Mouse (Mus musculus) neural tube, embryonic 15.5 days (tissue): ENCODE results near the gene Ifnb1. TPM values are rescaled to one million over a fixed set of nuclear protein-coding genes. Genes with fewer than 3 reads are reported as not detected.

Experiments used
- ATAC-seq: fragments of 200-750 bp; cut with Nextera tagmentation; 2 replicates; pipeline ENCODE4 v1.8.0; 2017; ENCODE audit warnings: mild to moderate bottlenecking, moderate TSS enrichment, moderate library complexity; ENCODE audit not compliant: low FRiP score
- H3K27ac ChIP-seq: fragments of 300-500 bp; sonication (generic); replicated peaks from 2 replicates; pipeline ENCODE4 v1.5.1; 2015; ENCODE audit warnings: mild to moderate bottlenecking, inconsistent platforms
- H3K27me3 ChIP-seq: fragments of 300-500 bp; sonication (generic); replicated peaks from 2 replicates; pipeline ENCODE4 v1.6.1; 2015; ENCODE audit warnings: inconsistent platforms
- H3K36me3 ChIP-seq: fragments of 300-500 bp; sonication (generic); 2 replicates; pipeline ENCODE4 v1.6.1; 2015; ENCODE audit warnings: inconsistent platforms
- H3K4me1 ChIP-seq: fragments of 300-500 bp; sonication (generic); 2 replicates; pipeline ENCODE4 v1.6.1; 2015; ENCODE audit warnings: inconsistent platforms
- H3K4me2 ChIP-seq: fragments of 300-500 bp; sonication (generic); 2 replicates; pipeline ENCODE4 v1.6.1; 2015; ENCODE audit warnings: inconsistent platforms, mild to moderate bottlenecking, moderate library complexity
- H3K4me3 ChIP-seq: fragments of 300-500 bp; sonication (generic); replicated peaks from 2 replicates; pipeline ENCODE4 v1.5.1; 2015; ENCODE audit warnings: mild to moderate bottlenecking, inconsistent platforms
- H3K9ac ChIP-seq: fragments of 300-500 bp; sonication (generic); replicated peaks from 2 replicates; pipeline ENCODE4 v1.6.1; 2015; ENCODE audit warnings: mild to moderate bottlenecking, inconsistent platforms
- H3K9me3 ChIP-seq: fragments of 300-500 bp; sonication (generic); replicated peaks from 2 replicates; pipeline ENCODE4 v1.6.1; 2016; ENCODE audit warnings: inconsistent platforms
- WGBS: fragments of 180-500 bp; shearing (Covaris S2); methylation state at CpG from one replicate; pipeline ENCODE4 v1.1.7; 2015; ENCODE audit warnings: mixed read lengths; 5-methylcytosine and 5-hydroxymethylcytosine counted together
- polyA plus RNA-seq: library from polyadenylated mRNA; unstranded; fragments of >200 nt; fragmentation: Nextera tagmentation; extraction: Ambion mirVana; gene quantifications from 2 replicates; pipeline ENCODE4 v1.2.1, GENCODE M21; 2015

The Ifnb1 gene
- polyA plus RNA-seq, 1 experiment from 2014 or later = not detected

DNA sequence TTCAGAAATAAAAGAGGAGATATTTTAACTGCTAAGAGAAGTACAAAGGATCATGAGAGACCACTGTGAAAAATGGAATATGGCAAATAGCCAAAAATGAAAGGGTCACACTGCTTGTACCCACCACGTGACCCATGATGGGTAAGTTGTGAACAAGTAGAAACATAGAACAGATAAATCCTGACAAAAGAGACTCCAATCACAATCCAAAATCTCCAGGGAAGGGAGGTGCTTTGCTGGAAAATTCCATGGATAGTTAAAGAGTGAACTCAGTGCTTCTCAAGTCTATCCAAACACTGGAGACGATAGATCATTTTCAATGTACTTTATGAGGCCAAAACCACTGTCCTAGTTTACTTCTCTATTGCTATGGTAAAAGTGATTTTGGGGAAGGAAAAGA lies 8.3 kb upstream of the Ifnb1 start:
- 76% methylated on average over 2 of the region's 2 CpGs for WGBS
- Histone ChIP-seq H3K36me3 (no peaks in the 10 kb centered on the region), H3K4me2 (no peak overlapping the region), H3K27ac (no peak overlapping the region), H3K9ac (no peak overlapping the region), H3K4me3 (no peak overlapping the region), H3K9me3 (no peaks in the 10 kb centered on the region), H3K27me3 (no peaks in the 10 kb centered on the region), H3K4me1 (no peaks in the 10 kb centered on the region)
- no peak for ATAC-seq

DNA sequence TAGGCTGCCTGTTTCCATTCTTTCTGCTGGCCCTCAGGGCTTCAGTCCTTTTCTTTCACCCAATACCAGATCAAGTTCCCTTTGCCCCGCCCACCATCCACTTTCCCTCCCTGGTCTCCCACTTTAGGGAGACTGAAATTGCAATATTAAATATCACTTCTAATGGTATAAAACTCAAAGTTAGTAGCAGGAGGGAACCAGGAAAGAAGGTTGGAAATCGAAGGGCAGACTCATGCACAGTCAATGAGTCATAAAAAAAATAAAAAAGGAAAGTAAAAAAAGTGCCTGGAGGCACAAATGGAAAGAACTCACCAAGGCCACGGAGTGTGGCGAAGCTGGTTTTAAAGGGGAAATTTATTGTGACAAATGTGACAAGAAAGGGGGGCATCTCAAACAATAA lies 7.7 kb upstream of the Ifnb1 start:
- 69% methylated on average over 4 of the region's 4 CpGs for WGBS
- Histone ChIP-seq H3K27ac (no peak overlapping the region), H3K4me1 (no peaks in the 10 kb centered on the region), H3K9me3 (no peaks in the 10 kb centered on the region), H3K4me2 (no peak overlapping the region), H3K27me3 (no peaks in the 10 kb centered on the region), H3K4me3 (no peak overlapping the region), H3K9ac (no peak overlapping the region), H3K36me3 (no peaks in the 10 kb centered on the region)
- no peak for ATAC-seq

DNA sequence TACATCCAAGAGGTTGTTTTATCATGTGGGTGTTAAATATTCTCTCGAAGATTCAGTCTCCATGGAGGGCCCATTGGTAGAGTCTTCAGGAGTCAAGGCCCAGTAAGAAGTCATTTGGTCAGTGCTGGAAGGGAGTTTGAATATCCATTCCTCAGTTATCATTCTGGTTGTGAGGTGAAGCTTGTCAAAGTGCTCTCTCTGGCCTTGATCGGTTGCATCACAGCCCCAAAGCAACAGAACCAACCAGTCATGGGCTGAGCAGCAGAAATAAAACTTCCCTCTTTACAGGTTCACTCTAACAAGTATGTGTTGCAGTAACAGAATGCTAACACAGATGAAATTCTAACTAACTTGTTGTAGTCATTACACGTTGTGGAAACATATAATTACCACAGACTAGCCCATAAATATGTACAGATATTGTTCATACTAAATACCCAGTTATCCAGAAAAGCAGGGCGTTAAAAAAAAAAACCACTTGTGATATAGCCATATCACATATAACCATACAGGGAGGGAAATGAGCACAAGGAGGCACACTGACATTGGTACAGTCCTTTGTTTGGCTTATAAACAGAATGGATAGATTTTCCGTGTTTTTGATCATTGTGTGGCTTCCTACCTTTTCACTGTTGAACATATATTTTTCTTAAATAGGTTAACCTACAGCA lies 3.9 kb upstream of the Ifnb1 start:
- Histone ChIP-seq H3K27ac (no peak overlapping the region), H3K9ac (no peak overlapping the region), H3K27me3 (no peaks in the 10 kb centered on the region), H3K4me1 (no peaks in the 10 kb centered on the region), H3K4me2 (no peak overlapping the region), H3K9me3 (no peaks in the 10 kb centered on the region), H3K36me3 (no peaks in the 10 kb centered on the region), H3K4me3 (no peak overlapping the region)
- 83% methylated on average over 5 of the region's 5 CpGs for WGBS
- no peak for ATAC-seq

DNA sequence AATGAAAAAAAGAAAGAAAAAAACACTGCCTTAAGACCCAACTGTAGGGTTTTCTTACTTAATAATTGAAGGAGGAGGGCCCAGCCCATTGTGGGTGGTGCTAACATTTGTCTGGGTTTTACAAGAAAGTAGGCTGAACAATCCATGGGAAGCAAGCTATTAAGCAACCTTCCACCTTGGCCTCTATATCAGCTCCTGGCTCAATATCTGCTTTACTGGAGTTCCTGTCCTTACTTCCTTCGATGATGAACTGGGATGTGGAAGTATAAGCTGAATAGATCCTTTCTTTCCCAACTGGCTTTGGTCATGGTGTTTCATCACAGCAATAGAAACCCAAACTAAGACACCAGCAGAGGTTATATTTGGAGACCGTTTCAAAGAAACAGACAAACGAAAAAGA lies 2.8 kb upstream of the Ifnb1 start:
- Histone ChIP-seq H3K4me3 (no peak overlapping the region), H3K27me3 (no peaks in the 10 kb centered on the region), H3K4me1 (no peaks in the 10 kb centered on the region), H3K9me3 (no peaks in the 10 kb centered on the region), H3K4me2 (no peak overlapping the region), H3K27ac (no peak overlapping the region), H3K36me3 (no peaks in the 10 kb centered on the region), H3K9ac (no peak overlapping the region)
- 83% methylated on average over 3 of the region's 3 CpGs for WGBS
- no peak for ATAC-seq

DNA sequence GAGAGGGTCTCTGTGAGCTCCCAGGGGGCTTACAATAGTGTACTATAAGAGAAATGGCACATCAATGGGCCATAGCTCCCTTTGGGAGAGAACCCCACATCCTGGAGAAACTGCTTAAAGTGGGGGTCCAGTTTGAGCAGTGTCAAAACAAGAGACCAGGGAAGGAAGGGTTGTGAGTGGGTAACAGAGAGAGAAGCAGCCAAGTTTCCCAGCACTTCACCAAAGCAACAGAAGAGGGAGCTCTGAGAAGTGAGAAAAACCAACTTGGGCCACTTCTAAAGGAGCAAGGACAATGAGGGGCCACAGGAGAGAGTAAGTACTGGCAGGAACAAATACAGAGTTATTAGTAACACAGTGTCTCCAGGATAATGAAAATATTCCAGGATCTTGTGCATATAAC lies 667 bp upstream of the Ifnb1 start:
- no peaks in the 10 kb centered on the region for H3K4me1 ChIP-seq
- no peak overlapping the region for H3K9ac ChIP-seq
- H3K9me3 ChIP-seq = no peaks in the 10 kb centered on the region
- no peak overlapping the region for H3K4me3 ChIP-seq
- H3K4me2 ChIP-seq = no peak overlapping the region
- no peaks in the 10 kb centered on the region for H3K36me3 ChIP-seq
- no peak overlapping the region for H3K27ac ChIP-seq
- no peak for ATAC-seq
- no peaks in the 10 kb centered on the region for H3K27me3 ChIP-seq

DNA sequence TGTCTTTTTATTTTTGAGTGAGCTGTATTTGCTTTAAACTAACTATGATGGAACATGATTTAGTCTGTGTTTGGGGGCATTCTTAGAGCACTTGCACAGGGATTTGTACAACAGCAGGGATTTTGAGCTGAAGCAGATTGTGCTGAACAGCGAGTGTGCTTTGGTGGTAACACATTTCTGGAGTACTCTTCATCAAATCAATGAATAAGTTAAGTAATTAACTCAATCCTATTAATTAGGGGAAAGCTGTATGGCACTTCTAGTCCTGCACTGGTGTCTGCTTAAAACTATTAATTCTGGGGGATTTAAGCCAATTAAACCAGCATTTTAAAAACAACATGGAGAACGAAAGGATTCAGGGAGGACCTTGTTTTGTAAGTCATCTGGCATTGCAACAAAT lies 4.6 kb downstream of the Ifnb1 start:
- Histone ChIP-seq H3K4me3 (no peak overlapping the region), H3K27ac (no peak overlapping the region), H3K9me3 (no peaks in the 10 kb centered on the region), H3K4me1 (no peaks in the 10 kb centered on the region), H3K36me3 (no peaks in the 10 kb centered on the region), H3K9ac (no peak overlapping the region), H3K4me2 (no peak overlapping the region), H3K27me3 (no peaks in the 10 kb centered on the region)
- WGBS = 80% methylated on average over 2 of the region's 2 CpGs
- no peak for ATAC-seq

DNA sequence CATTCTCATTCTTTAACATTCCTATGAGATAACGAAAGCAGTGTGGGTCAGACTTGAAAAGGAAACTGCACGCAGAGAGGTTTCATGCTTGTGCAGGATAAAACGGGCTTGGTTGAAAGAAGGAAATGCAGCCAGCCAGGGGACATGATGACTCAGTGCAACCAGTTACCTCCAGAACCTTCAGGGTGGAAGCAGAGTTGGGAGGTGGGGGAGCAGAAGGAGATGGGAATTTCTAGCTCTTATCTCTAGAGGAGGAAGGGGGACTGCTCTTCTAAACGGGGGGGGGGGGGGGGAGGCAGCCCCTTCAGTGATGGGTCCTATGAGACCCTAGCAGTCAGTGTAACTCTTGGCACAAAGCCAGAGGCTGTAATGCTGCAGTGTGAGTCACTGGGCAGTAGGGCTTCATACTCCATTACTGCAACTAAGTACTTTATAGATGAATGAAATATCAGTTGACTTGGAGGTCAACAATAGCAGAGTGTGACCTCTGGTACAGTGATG lies 6.8 kb downstream of the Ifnb1 start:
- no peak overlapping the region for H3K27ac ChIP-seq
- H3K4me3 ChIP-seq = no peak overlapping the region
- WGBS = 56% methylated on average over 4 of the region's 4 CpGs
- no peaks in the 10 kb centered on the region for H3K36me3 ChIP-seq
- H3K9me3 ChIP-seq = no peaks in the 10 kb centered on the region
- no peaks in the 10 kb centered on the region for H3K4me1 ChIP-seq
- no peak overlapping the region for H3K4me2 ChIP-seq
- ATAC-seq = peak; percentile 35; the same call in 1 of the 2 replicates
- no peaks in the 10 kb centered on the region for H3K27me3 ChIP-seq
- H3K9ac ChIP-seq = no peak overlapping the region

DNA sequence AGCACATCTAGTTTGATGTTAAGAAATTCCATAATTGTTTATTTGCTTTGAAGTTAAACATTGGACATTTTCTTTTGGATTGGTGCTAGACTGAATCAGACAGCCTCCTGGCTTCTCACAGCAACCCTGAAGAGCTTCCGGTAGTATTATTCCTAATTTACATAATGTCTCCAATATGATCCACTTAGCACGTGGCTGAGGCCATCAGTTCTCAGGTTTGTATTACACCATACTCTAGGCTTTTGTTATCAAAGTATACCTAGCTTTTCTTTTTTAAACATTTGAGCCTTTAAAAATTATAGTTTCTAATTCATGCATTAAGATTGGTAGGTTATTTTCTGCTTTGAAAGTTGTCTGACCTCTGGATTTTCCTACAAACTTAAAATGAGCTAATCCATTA lies 7.3 kb downstream of the Ifnb1 start:
- no peak overlapping the region for H3K27ac ChIP-seq
- no peaks in the 10 kb centered on the region for H3K9me3 ChIP-seq
- H3K9ac ChIP-seq = no peak overlapping the region
- H3K4me1 ChIP-seq = no peaks in the 10 kb centered on the region
- ATAC-seq = no peak
- no peaks in the 10 kb centered on the region for H3K27me3 ChIP-seq
- no peaks in the 10 kb centered on the region for H3K36me3 ChIP-seq
- no peak overlapping the region for H3K4me2 ChIP-seq
- H3K4me3 ChIP-seq = no peak overlapping the region
- WGBS = 54% methylated on average over 2 of the region's 2 CpGs

DNA sequence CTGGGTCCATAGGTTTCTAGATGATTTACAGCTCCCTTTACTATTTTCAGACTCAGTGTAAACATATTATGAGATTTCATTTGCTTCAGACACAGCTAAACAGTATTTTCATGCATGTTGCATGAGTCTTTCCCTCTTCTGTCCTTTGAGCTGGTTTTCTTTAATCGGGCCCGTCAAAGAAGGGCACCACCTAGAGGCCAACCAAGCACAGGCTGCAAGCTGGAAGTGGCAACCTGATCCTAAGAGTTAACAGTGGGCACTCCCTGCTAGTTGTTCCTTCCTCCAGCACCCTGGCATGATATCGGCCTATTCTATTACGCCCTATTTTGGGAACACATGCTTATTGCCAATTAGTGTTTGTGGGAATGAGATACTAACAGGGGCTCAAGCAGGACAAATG lies 8.2 kb downstream of the Ifnb1 start:
- 47% methylated on average over 4 of the region's 4 CpGs for WGBS
- H3K27ac ChIP-seq = no peak overlapping the region
- no peaks in the 10 kb centered on the region for H3K9me3 ChIP-seq
- H3K9ac ChIP-seq = no peak overlapping the region
- no peak overlapping the region for H3K4me3 ChIP-seq
- no peak for ATAC-seq
- H3K4me2 ChIP-seq = no peak overlapping the region
- no peaks in the 10 kb centered on the region for H3K27me3 ChIP-seq
- no peaks in the 10 kb centered on the region for H3K36me3 ChIP-seq
- H3K4me1 ChIP-seq = no peaks in the 10 kb centered on the region

DNA sequence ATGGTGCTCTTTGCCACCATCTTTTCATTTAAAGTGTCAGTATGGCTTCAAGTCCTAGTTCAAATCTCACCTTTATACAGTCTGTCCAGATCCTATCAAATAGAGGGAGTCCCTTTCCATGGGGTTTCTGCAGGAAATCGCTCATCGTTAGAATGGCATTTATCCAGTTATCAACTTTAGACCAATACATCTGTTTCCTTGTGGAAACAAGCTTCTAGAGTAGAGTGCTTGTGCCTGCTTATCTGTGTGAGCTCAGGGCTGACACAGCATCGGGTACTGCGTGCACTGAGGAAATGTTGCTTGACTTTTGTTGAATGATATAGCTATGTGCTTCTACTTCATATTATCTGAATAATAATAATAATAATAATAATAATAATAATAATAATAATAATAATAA lies 8.8 kb downstream of the Ifnb1 start:
- Histone ChIP-seq H3K9me3 (no peaks in the 10 kb centered on the region), H3K27ac (no peak overlapping the region), H3K27me3 (no peaks in the 10 kb centered on the region), H3K36me3 (no peaks in the 10 kb centered on the region), H3K4me2 (no peak overlapping the region), H3K4me3 (no peak overlapping the region), H3K9ac (no peak overlapping the region), H3K4me1 (no peaks in the 10 kb centered on the region)
- no peak for ATAC-seq
- 98% methylated on average over 4 of the region's 4 CpGs for WGBS

DNA sequence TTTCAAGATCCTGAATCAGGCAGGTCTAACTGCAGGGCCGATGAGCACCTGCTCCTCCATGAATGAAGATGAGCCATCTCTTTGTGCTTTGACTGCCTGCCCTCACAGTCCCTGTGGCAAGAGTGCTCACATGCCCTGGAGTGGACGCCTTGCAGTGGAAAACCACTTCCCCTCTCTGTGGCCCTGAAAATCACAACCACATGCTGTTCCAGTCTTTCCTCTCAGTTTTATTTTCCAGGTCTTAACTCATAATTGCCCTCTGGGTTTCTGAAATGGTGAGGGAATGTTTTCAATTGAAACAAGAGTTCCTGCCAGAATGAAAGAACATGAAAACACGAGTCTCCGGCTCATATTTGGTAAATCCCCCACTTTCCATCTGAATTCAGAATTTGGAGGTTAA lies 18.8 kb downstream of the Ifnb1 start:
- Histone ChIP-seq H3K4me3 (no peak overlapping the region), H3K27me3 (no peaks in the 10 kb centered on the region), H3K9ac (no peak overlapping the region), H3K27ac (no peak overlapping the region), H3K4me1 (no peaks in the 10 kb centered on the region), H3K36me3 (no peaks in the 10 kb centered on the region), H3K9me3 (no peaks in the 10 kb centered on the region), H3K4me2 (no peak overlapping the region)
- 78% methylated on average over 4 of the region's 4 CpGs for WGBS
- no peak for ATAC-seq

DNA sequence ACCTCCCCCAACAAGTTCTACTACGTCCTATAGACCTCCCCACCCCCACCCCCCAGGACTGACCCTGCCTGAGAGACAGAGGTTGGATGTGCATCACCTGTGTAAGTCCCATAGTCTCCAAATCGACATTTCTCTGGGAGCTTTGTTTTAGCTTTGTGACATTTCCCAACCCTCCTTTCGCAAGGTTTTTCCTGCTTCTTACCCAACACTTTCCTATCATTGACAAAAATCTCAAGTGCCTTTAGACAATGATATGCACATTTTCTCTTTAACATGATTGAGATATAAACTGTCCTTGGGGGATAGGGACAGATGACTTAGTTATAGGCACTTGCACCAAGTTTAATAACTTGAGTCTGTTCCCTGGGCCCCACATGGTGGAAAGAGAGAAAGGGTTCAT lies 21.3 kb downstream of the Ifnb1 start:
- ATAC-seq = no peak
- Histone ChIP-seq H3K36me3 (no peaks in the 10 kb centered on the region), H3K9me3 (no peaks in the 10 kb centered on the region), H3K27me3 (no peaks in the 10 kb centered on the region), H3K9ac (no peak overlapping the region), H3K4me2 (no peak overlapping the region), H3K27ac (no peak overlapping the region), H3K4me1 (no peaks in the 10 kb centered on the region), H3K4me3 (no peak overlapping the region)
- WGBS = 84% methylated on average over 3 of the region's 3 CpGs
